Mouse (Mus musculus) myocyte (in vitro differentiated cells): Measurements from ENCODE around the gene Akt2.

Experiments used
- CEBPB ChIP-seq: IDR thresholded peaks from 2 replicates; pipeline ENCODE4 v1.6.1; 2011; ENCODE audit warnings: mild to moderate bottlenecking, moderate library complexity; ENCODE audit not compliant: poor library complexity, insufficient read depth, severe bottlenecking
- E2F4 ChIP-seq: IDR thresholded peaks from one replicate; pipeline ENCODE4 v1.6.1; 2011; ENCODE audit warnings: mild to moderate bottlenecking, control low read depth, moderate library complexity; ENCODE audit not compliant: insufficient read depth
- MAX ChIP-seq: IDR thresholded peaks from one replicate; pipeline ENCODE4 v1.6.1; 2011; ENCODE audit warnings: low read depth, mild to moderate bottlenecking, control low read depth
- MYOD1 ChIP-seq, 3 experiments: IDR thresholded peaks; one replicate each; pipeline ENCODE4 v1.6.1; 2011; ENCODE audit warnings: control low read depth in 2 of 3, low read depth in 2 of 3, mild to moderate bottlenecking in 2 of 3, moderate library complexity in 1 of 3; ENCODE audit not compliant: insufficient read length in 2 of 3, control insufficient read depth in 1 of 3
- MYOG ChIP-seq, 3 experiments: IDR thresholded peaks; one replicate each; pipeline ENCODE4 v1.6.1; 2011; ENCODE audit warnings: control low read depth in 2 of 3, low read depth in 2 of 3, mild to moderate bottlenecking in 2 of 3; ENCODE audit not compliant: insufficient read length in 2 of 3, control insufficient read depth in 1 of 3, insufficient read depth in 1 of 3
- POLR2A ChIP-seq: IDR thresholded peaks from one replicate; pipeline ENCODE4 v1.6.1; 2011; ENCODE audit warnings: low read depth, mild to moderate bottlenecking, control low read depth, moderate library complexity; ENCODE audit not compliant: insufficient read length
- TCF12 ChIP-seq: IDR thresholded peaks from one replicate; pipeline ENCODE4 v1.6.1; 2011; ENCODE audit warnings: mild to moderate bottlenecking, control low read depth; ENCODE audit not compliant: poor library complexity, insufficient read depth, severe bottlenecking
- TCF3 ChIP-seq: IDR thresholded peaks from one replicate; pipeline ENCODE4 v1.6.1; 2011; ENCODE audit warnings: low read depth, control low read depth; ENCODE audit not compliant: insufficient read length
- USF1 ChIP-seq: IDR thresholded peaks from one replicate; pipeline ENCODE4 v1.6.1; 2011; ENCODE audit warnings: low read depth, mild to moderate bottlenecking, control low read depth, moderate library complexity

- TF ChIP-seq POLR2A (no peak), MAX (no peak), MYOD1 (IDR thresholded peaks at IDR 0.05; ENCODE audit: control insufficient read depth in 1 of 3, insufficient read length in 2 of 3, low read depth in 2 of 3) (no peak), E2F4 (no peak), TCF3 (no peak), TCF12 (no peak), USF1 (no peak), CEBPB (no peak), MYOG (IDR thresholded peaks at IDR 0.05; ENCODE audit: control insufficient read depth in 1 of 3, insufficient read depth in 1 of 3, insufficient read length in 2 of 3, low read depth in 2 of 3) (no peak)
Observed at GRCm38 (mm10) chr7:27590566-27591213, 662 bp upstream of the Akt2 start.
